Mouse (Mus musculus): Measurements from ENCODE around the gene Odf3.
A peak's percentile ranks its signal among the peaks of the same experiment; 100 is the strongest.

DNA sequence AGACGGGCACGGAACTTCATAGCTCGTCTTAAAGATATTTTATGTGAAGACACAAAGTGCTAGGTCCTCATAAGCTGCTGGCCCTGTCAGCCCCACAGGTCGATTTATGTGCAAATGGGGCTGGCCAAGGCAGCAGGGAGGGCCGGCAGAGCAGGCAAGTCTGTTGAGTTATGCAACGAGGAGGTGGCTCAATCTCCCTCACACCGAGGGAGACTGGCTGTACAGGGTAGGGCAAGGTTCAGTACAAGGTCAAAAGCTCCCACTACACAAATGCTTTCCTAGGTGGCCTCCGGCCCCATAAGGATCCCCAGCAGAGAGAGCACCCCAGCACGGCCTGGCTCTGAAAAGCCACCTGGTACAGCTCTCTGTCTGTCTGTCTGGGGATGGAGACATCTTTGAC is 5.8 kb downstream of the Odf3 start:
- TF ChIP-seq POLR2A (IDR thresholded peaks at IDR 0.05; ENCODE audit: extremely low read depth, insufficient read depth, low read length), result 0 out of 2 replicates have a peak, but pooled peaks have one; percentile 6
- TF ChIP-seq CTCF (IDR thresholded peaks at IDR 0.05; ENCODE audit: low read depth, low read length), result no peak
